Mouse (Mus musculus) central nervous system, embryonic 18 days (tissue): ENCODE data around the gene Cfap45. TPM values are rescaled to one million over a fixed set of nuclear protein-coding genes. Genes with fewer than 3 reads are reported as not detected.

Source experiments
- polyA plus RNA-seq: library from polyadenylated mRNA; depleted of rRNA; stranded (reverse); fragments of >200 nt; gene quantifications from 2 replicates; pipeline ENCODE4 v1.2.3, GENCODE M21; 2012; rRNA removed

Cfap45 gene
- polyA plus RNA-seq: 3.7 and 3.9 TPM in 2 replicates

DNA sequence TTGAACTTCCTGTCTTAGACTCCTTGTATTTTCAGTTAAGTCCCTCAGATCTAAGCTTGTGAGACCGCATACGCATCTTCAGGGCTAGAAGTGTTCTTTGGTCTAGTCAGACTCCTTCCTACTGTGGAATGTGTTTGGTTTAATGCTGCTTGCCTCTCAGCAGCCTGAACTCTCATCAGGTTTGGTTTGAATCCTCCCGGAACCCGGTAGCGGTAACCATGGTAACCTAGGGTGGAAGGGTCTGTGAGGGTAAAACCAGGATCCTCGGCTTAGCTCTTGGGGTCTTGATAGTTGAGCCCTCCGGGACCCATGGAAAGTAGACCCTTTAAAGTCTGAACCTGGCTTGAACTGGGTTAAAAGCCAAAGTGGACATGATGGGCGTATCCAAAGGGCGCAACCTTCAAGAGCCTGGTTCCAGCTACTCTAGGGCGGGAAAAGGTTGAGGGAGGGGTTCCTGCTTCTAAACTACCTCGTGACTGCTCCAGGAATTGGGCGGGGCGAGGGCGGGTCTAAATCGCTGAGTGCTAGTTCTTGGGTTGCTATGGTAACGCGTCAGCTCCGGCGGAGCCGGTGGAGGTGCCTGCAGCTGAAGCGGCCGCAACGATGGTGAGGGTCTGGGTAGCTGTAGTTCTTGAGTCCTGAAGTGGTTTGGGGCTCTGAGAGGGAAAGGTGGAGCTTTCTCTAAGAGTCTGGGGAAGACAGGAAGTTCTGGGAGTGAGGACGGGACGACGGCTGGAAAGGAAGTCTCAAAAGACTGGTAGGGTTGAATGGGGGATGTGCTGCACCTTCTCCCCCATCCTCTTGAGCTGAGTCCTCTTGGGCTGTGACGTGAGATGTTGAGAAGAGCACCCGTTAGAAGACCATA is at the start of gene Cfap45:
Cfap45 (plus strand) TSS at position 226 of the 865 bp plus-strand sequence.

DNA sequence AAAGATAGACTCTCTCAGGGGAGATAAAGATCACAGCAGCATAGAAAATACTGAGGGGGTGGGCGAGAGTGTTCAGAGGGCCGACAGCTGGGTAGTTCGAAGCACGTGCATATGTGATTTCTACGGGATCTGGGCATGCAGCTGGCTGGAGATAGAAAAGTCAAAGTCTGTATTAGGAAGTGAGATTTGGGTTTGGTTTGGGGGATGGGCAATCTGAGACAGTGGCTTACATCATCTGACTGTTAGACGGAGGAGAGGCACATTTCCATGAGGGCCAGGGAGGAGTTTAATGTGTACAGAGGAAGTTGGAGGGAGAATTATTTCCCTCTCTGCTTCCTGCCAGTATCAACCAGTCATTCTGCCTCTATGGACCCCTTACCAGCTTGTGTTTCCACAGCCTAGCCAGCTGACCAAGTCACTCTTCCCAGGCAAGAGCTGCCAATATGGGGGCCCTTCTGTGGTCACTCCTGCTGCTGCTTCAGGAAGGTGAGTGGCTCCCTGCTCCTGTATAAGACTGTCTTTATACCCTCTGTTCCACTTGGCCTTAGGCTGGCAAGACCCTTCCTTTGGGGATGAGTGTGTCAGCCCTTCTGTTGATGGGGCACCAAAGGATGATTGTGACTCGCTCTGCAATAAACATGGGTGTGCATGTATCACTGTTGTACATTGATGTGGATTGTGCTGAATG is 45.4 kb upstream of the Cfap45 start, which contains the start of gene Slamf9:
Slamf9 (plus strand) TSS at position 305 of the 688 bp plus-strand sequence.

DNA sequence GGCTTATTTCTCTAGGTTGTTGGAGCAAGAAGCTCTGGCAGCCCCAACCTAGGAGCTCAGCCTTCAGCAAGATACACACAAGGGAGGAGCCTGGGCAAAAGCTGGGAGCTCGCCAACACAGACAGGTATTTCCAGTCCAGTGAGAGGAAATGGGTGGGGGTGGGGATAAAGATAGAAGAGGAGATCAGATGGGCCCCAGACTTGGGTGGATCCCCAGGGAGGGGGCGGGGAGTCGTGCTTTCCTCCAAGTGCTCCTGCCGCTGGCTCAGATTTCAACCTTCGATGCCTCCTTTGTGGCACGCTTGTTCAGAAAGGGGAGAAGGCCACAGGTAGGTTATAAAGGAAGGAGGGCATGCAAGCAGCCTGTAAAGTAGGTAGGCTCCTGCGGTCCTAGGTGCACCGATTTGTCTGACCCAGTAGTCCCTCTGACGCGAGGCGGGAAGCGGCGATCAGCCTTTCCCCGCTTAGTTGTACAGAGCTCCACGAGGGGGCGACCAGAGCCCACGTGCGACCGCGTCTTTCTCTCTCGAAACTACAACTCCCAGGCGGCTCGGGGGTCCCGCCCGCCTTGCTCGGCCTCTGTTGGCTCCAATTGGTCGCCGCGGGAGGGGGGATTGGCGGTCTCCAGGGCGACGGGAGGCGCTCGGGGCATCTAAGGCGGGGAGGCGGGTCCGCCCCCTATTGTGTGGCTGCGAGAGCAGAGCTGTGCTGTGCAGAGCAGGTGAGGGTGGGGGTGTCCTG is 38.9 kb upstream of the Cfap45 start, which contains the start of gene Igsf9:
Igsf9 (plus strand) TSS at position 249 of the 741 bp plus-strand sequence.

DNA sequence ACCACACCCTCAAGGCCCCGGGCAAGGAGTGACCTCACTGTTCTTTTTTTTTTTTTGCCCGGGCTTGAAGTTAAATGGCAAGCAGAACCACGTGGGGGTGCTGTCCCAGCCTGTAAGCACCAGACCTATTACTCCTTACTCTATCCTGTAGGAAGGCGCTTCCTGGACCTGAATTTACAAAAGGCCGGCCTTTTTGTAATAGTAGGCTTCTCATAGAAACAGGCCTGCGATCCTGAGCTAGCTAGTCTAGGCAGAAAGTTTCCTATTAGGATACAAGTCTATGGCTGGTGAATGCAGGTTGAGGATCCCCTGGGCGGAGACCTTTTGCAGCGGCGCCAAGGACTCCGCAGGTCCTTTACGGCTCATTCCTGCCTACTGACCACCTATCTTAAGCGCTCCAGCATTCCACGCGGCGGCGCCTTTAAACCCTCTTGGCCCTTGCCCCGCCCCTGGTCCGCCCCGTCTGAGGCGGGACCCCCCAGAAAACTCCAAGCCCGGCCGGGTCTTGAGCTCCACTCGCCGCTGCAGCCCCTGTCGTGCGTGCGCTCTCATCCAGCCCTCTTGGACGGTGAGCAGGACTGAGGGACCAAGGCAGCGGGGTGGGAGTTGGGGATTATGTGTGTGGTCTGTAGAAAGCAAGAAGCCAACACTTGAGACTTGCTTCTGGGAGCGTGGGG is 20.7 kb upstream of the Cfap45 start, which contains the start of gene Tagln2:
Tagln2 (plus strand) TSS at position 283 of the 677 bp plus-strand sequence.

DNA sequence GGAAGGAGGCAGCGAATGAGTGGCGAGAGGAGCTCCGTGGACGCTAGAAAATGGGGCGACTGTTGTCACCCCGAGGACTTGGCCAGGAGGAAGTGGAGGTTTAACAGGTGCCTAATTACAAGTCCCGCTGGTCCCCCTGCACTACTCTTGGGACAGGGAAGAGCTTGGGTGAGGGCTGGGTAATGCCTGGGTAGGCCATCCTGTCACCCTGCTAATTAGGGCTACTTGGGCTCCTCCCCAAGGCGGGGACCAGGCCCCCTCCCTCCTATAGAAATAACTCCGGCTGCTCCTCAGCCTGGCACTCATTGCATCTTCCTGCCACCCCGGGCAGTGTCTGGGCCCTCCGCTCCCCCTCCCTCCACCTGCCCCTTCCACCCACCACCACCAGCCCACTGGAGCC is 35.0 kb downstream of the Cfap45 start, which contains the start of gene Vsig8:
Vsig8 (plus strand) TSS at position 301 of the 400 bp plus-strand sequence.

DNA sequence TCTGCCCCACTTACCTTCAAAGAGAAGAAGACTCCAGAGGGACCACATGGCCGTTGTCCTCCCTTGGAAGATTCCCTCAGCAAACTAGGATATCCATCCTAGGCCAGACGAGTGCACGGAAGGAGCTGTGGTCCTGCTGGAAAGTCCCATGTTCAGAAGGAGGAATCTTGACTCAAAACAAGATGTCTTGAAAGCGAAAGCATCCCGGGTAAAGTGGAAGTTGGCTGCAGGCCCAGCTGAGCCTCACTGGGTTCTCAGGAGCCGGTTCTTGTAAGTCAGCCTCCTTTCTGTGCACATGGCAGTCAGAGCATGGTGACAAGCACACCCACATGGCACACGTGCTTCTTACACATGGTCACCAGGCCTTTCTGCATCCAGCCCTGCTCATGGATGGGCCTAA is 69.8 kb downstream of the Cfap45 start, which contains the start of gene Slamf8:
Slamf8 (minus strand) TSS at position 184 of the 400 bp plus-strand sequence.

Other genes with a start within 250 kb of the Cfap45 start
- gene Atp1a2, start 222.7 kb upstream of the Cfap45 start, polyA plus RNA-seq: 111 and 114 TPM in 2 replicates
- 11.7 and 11.8 TPM in 2 replicates for gene Kcnj9, start 191.5 kb upstream of the Cfap45 start, polyA plus RNA-seq
- gene Kcnj10, start 179.6 kb upstream of the Cfap45 start, polyA plus RNA-seq: 5.3 and 7.0 TPM in 2 replicates
- 6.8 and 6.9 TPM in 2 replicates for gene Pigm, start 144.3 kb upstream of the Cfap45 start, polyA plus RNA-seq
- gene Slamf9, start 45.4 kb upstream of the Cfap45 start, polyA plus RNA-seq: 0.22 and 0.28 TPM in 2 replicates
- gene Igsf9, start 39.0 kb upstream of the Cfap45 start, polyA plus RNA-seq: 96.6 and 120 TPM in 2 replicates
- 40.9 and 43.4 TPM in 2 replicates for gene Tagln2, start 20.8 kb upstream of the Cfap45 start, polyA plus RNA-seq
- 0.98 and 1.2 TPM in 2 replicates for gene Vsig8, start 35.1 kb downstream of the Cfap45 start, polyA plus RNA-seq
- gene Slamf8, start 69.8 kb downstream of the Cfap45 start, polyA plus RNA-seq: 0.04 TPM in 1 of 2 replicates, not detected in the other
- gene Fcrl6, start 81.8 kb downstream of the Cfap45 start, polyA plus RNA-seq: 0.05 and 0.13 TPM in 2 replicates
- 9.6 and 10.0 TPM in 2 replicates for gene Dusp23, start 112.2 kb downstream of the Cfap45 start, polyA plus RNA-seq
- gene Crp, start 177.3 kb downstream of the Cfap45 start, polyA plus RNA-seq: 0.04 TPM in 1 of 2 replicates, not detected in the other